Mouse (Mus musculus): ENCODE measurements around the gene Slit2. TPM values are rescaled to one million over a fixed set of nuclear protein-coding genes. Genes with fewer than 3 reads are reported as not detected.

Slit2 gene
- polyA plus RNA-seq, 1 experiment = 0.92 TPM

GRCm38 (mm10) chr5:48048986-48049751 lies 66.2 kb downstream of the Slit2 start:
- H3K27ac ChIP-seq (ENCODE audit: insufficient read depth, low read depth, low read length) = no peak overlapping the region
- no peak overlapping the region for H3K4me3 ChIP-seq (ENCODE audit: insufficient read depth, low read length)
- no peak for TF ChIP-seq POLR2A (IDR thresholded peaks at IDR 0.05; ENCODE audit: borderline replicate concordance, low read depth, low read length)
- TF ChIP-seq CTCF (IDR thresholded peaks at IDR 0.05; ENCODE audit: low read depth, low read length) = no peak
- no peaks in the 10 kb centered on the region for H3K4me1 ChIP-seq (ENCODE audit: control insufficient read depth, insufficient read depth, low read length)

GRCm38 (mm10) chr5:48050637-48051314 lies 67.8 kb downstream of the Slit2 start:
- H3K4me3 ChIP-seq (ENCODE audit: insufficient read depth, low read length) = no peak overlapping the region
- H3K4me1 ChIP-seq (ENCODE audit: control insufficient read depth, insufficient read depth, low read length) = no peaks in the 10 kb centered on the region
- TF ChIP-seq CTCF (IDR thresholded peaks at IDR 0.05; ENCODE audit: low read depth, low read length) = no peak
- TF ChIP-seq POLR2A (IDR thresholded peaks at IDR 0.05; ENCODE audit: borderline replicate concordance, low read depth, low read length) = no peak
- no peak overlapping the region for H3K27ac ChIP-seq (ENCODE audit: insufficient read depth, low read depth, low read length)

DNA sequence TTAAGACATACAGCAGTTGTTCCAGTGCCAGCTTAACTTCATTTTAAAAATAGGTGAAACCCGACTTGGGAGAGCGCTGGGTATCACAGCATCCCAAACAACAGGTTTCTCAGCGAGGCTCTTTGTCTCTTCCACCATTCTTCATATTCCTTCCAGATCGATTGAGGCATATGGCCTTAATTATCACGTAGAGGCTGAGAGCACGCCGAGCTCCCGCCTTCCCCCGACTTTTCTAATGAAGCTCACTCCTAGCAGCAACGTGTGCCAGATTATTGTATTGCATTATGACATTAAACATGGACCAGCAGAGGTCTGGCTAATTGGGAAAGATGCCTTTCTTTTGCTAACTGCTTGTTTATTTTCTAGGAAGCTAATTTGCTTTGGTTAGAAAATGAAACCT lies 75.7 kb downstream of the Slit2 start:
- Histone ChIP-seq H3K27ac (ENCODE audit: insufficient read depth, low read depth, low read length) (no peak overlapping the region), H3K4me3 (ENCODE audit: insufficient read depth, low read length) (no peak overlapping the region), H3K4me1 (ENCODE audit: control insufficient read depth, insufficient read depth, low read length) (no peaks in the 10 kb centered on the region)
- TF ChIP-seq POLR2A (IDR thresholded peaks at IDR 0.05; ENCODE audit: borderline replicate concordance, low read depth, low read length) (no peak), CTCF (IDR thresholded peaks at IDR 0.05; ENCODE audit: low read depth, low read length) (no peak)

DNA sequence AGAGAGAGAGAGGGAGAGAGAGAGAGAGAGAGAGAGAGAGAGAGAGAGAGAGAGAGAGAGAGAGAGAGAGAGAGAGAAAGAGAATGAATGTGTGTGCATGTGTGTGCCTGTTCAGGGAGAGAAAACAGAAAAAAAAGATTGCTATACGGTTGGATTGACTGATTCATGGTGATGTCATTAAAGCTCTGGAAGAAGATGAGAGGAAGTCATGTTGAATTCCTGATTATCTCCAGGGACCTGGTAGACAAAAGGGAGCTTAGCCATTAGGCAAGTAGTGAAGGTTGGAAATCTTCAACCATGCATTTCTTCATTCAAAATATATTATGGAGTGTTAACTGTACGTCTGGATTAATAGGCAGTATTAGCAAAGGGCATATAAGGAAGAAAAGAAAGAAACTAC lies 77.8 kb downstream of the Slit2 start:
- H3K4me3 ChIP-seq (ENCODE audit: insufficient read depth, low read length) = no peak overlapping the region
- no peak for TF ChIP-seq CTCF (IDR thresholded peaks at IDR 0.05; ENCODE audit: low read depth, low read length)
- no peak for TF ChIP-seq POLR2A (IDR thresholded peaks at IDR 0.05; ENCODE audit: borderline replicate concordance, low read depth, low read length)
- H3K27ac ChIP-seq (ENCODE audit: insufficient read depth, low read depth, low read length) = no peak overlapping the region
- H3K4me1 ChIP-seq (ENCODE audit: control insufficient read depth, insufficient read depth, low read length) = no peaks in the 10 kb centered on the region

- Histone ChIP-seq H3K4me1 (ENCODE audit: control insufficient read depth, insufficient read depth, low read length) (no peaks in the 10 kb centered on the region), H3K27ac (ENCODE audit: insufficient read depth, low read depth, low read length) (no peak overlapping the region), H3K4me3 (ENCODE audit: insufficient read depth, low read length) (no peak overlapping the region)
- TF ChIP-seq CTCF (IDR thresholded peaks at IDR 0.05; ENCODE audit: low read depth, low read length) (no peak), POLR2A (IDR thresholded peaks at IDR 0.05; ENCODE audit: borderline replicate concordance, low read depth, low read length) (no peak)
Measured at GRCm38 (mm10) chr5:48078730-48079129, 95.8 kb downstream of the Slit2 start.

DNA sequence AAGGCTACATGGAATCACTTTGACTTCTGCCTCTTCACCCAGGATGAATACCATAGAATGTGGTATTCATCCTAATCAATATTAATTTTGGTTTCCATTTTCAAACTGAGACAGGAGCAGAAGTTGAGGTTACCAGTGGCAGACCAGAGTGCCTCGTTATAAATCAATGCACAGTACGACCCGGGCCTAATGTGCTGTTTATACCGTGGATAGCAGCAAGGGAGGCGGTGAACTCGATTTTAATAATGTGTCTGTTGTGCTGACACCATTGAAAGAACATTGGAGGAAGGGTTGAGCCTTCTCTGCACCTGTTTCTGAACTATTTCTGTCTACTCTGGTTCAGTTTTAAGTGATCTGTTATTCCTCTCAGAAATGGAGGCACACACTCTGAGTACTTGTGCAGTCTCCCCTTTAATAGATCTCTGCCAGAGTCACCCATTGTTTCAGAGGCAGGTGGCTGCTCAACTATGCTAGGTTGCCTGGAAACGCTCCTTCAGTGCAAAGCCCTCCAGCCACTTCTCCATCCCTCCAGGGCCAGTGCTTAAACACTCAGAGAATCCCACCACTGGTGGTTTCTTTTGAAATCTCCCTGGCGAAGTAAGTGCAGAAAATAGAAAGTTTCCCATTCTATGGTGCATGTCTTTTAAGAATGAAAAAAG lies 98.4 kb downstream of the Slit2 start:
- H3K4me1 ChIP-seq (ENCODE audit: control insufficient read depth, insufficient read depth, low read length) = no peaks in the 10 kb centered on the region
- no peak overlapping the region for H3K27ac ChIP-seq (ENCODE audit: insufficient read depth, low read depth, low read length)
- TF ChIP-seq CTCF (IDR thresholded peaks at IDR 0.05; ENCODE audit: low read depth, low read length) = no peak
- no peak for TF ChIP-seq POLR2A (IDR thresholded peaks at IDR 0.05; ENCODE audit: borderline replicate concordance, low read depth, low read length)
- H3K4me3 ChIP-seq (ENCODE audit: insufficient read depth, low read length) = no peak overlapping the region

DNA sequence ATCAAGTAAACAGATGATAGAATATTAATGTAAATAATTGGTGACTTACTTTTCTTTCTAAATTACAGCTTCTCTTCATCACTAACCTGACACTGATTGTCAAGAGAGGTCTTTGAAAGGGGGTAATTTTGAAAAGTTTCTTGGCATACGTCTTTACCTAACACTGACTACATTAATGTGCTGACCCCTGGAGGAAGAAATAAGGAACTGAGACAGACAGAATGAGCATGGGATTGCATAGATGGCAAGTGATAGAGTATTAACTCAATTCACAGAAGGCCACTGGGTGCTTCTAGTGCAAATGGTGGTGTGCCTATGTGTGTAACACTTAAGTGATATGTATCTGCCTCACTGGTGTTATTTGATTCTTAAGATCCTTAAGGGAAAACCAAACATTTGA lies 130.5 kb downstream of the Slit2 start:
- Histone ChIP-seq H3K4me3 (ENCODE audit: insufficient read depth, low read length) (no peak overlapping the region), H3K4me1 (ENCODE audit: control insufficient read depth, insufficient read depth, low read length) (no peaks in the 10 kb centered on the region), H3K27ac (ENCODE audit: insufficient read depth, low read depth, low read length) (no peak overlapping the region)
- TF ChIP-seq POLR2A (IDR thresholded peaks at IDR 0.05; ENCODE audit: borderline replicate concordance, low read depth, low read length) (no peak), CTCF (IDR thresholded peaks at IDR 0.05; ENCODE audit: low read depth, low read length) (no peak)

- Histone ChIP-seq H3K4me1 (ENCODE audit: control insufficient read depth, insufficient read depth, low read length) (no peaks in the 10 kb centered on the region), H3K4me3 (ENCODE audit: insufficient read depth, low read length) (no peak overlapping the region), H3K27ac (ENCODE audit: insufficient read depth, low read depth, low read length) (no peak overlapping the region)
- TF ChIP-seq POLR2A (IDR thresholded peaks at IDR 0.05; ENCODE audit: borderline replicate concordance, low read depth, low read length) (no peak), CTCF (IDR thresholded peaks at IDR 0.05; ENCODE audit: low read depth, low read length) (no peak)
Measured at GRCm38 (mm10) chr5:48114969-48115537, 132.1 kb downstream of the Slit2 start.

DNA sequence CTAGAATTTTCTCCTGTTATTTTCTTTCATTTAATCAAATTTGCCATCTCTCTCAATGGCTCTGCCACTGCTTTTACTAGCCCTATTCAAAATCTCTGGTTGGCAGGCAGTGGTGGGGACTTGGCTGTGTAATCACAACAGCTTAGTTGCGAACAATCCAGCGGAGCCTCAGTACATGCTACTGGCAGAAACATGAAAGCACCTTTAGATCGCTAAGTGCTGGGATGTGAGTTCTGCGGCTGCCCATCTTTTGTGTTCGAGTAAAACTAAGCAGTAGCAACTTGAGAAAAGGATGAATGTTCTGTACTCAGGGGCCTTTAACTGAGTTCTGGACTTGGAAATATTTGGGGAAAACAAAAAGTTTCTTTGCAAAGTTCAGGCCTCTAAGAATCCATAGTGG lies 139.7 kb downstream of the Slit2 start:
- Histone ChIP-seq H3K4me1 (ENCODE audit: control insufficient read depth, insufficient read depth, low read length) (no peaks in the 10 kb centered on the region), H3K27ac (ENCODE audit: insufficient read depth, low read depth, low read length) (no peak overlapping the region), H3K4me3 (ENCODE audit: insufficient read depth, low read length) (no peak overlapping the region)
- no peak for TF ChIP-seq CTCF (IDR thresholded peaks at IDR 0.05; ENCODE audit: low read depth, low read length)
- TF ChIP-seq POLR2A (IDR thresholded peaks at IDR 0.05; ENCODE audit: borderline replicate concordance, low read depth, low read length) = no peak

Measured in bone marrow macrophage, adult 2 months (primary cell).